Mouse (Mus musculus): ENCODE data around the gene Cpe.

DNA sequence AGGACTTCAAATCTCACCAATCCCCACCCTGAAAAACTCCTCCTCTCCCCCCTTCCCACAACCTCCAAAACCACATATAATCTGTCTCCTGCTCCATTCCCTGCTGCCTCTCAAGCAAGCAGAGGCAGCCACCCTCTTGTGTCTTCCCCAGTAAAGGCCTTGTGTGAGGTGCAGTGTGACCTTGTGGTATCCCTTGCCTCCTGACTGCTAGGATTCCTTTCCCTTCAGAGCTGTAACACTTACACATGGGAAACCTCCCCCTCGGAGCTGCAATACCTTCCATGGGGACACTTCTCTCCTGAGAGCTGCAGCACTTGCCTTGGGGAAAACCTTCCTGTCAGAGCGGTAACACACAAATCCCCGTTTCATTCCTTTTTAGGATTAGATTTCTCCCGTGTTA lies 96.5 kb downstream of the Cpe start:
- TF ChIP-seq E2F4 (IDR thresholded peaks at IDR 0.05; ENCODE audit: insufficient replicate concordance, low read depth, low read length) (no peak), GABPA (IDR thresholded peaks at IDR 0.05; ENCODE audit: insufficient replicate concordance, low read depth, low read length) (no peak), CTCF (conservative IDR thresholded peaks at IDR 0.05 in 1 of 2, IDR thresholded peaks at IDR 0.05 in 1 of 2; ENCODE audit: low read depth in 2 of 2, low read length in 2 of 2) (no peak), POLR2A (IDR thresholded peaks at IDR 0.05; ENCODE audit: low read depth, low read length) (no peak), RCOR1 (conservative IDR thresholded peaks at IDR 0.05; ENCODE audit: low read depth, low read length) (no peak), USF1 (IDR thresholded peaks at IDR 0.05; ENCODE audit: low read depth, low read length) (no peak), USF2 (conservative IDR thresholded peaks at IDR 0.05; ENCODE audit: low read depth, low read length) (no peak), KAT2A (IDR thresholded peaks at IDR 0.05; ENCODE audit: insufficient replicate concordance, low read length) (no peak), MAX (IDR thresholded peaks at IDR 0.05; ENCODE audit: low read length) (no peak), UBTF (IDR thresholded peaks at IDR 0.05; ENCODE audit: low read depth, low read length) (no peak), SMC3 (IDR thresholded peaks at IDR 0.05; ENCODE audit: low read depth, low read length) (no peak), ZC3H11A (IDR thresholded peaks at IDR 0.05; ENCODE audit: low read depth, low read length) (no peak)

Data from CH12.LX (cell line).